Mouse (Mus musculus) CH12.LX (cell line): ENCODE results near the gene Narfl. TPM values are rescaled to one million over a fixed set of nuclear protein-coding genes. Genes with fewer than 3 reads are reported as not detected.

Experiments used
- DNase-seq: peaks from one replicate; pipeline ENCODE4 v3.0.0-alpha.2; 2013; ENCODE audit errors: extremely low read depth
- H3K27ac ChIP-seq: 2 replicates; pipeline ENCODE4 v1.5.1; 2012; ENCODE audit warnings: low read depth, mild to moderate bottlenecking, control low read depth, moderate library complexity; ENCODE audit not compliant: insufficient read depth
- H3K27me3 ChIP-seq: replicated peaks from 2 replicates; pipeline ENCODE3; 2012; ENCODE audit warnings: inconsistent platforms
- H3K36me3 ChIP-seq, 2 experiments: replicated peaks in 1 of 2; 2 replicates each; pipeline versions ENCODE3 to v1.6.1; 2012; ENCODE audit warnings: inconsistent platforms in 1 of 2, low read length in 1 of 2, mild to moderate bottlenecking in 1 of 2, mixed read lengths in 1 of 2, moderate library complexity in 1 of 2; ENCODE audit not compliant: control insufficient read depth in 1 of 2, insufficient read depth in 1 of 2
- H3K4me1 ChIP-seq, 2 experiments: 2 replicates each; pipeline ENCODE4 v1.6.1; 2012; ENCODE audit warnings: inconsistent platforms in 1 of 2, moderate library complexity in 1 of 2; ENCODE audit not compliant: insufficient read depth in 2 of 2, control insufficient read depth in 1 of 2
- H3K4me2 ChIP-seq: 2 replicates; pipeline ENCODE4 v1.6.1; 2012; ENCODE audit warnings: low read depth, mild to moderate bottlenecking, control low read depth; ENCODE audit not compliant: poor library complexity, insufficient read depth, severe bottlenecking
- H3K4me3 ChIP-seq, 3 experiments: fragments of 150-350 bp in 1 of 3; sonication (generic) in 1 of 3; replicated peaks in 1 of 3; 2 replicates each; pipeline versions ENCODE3 to v1.5.1; 2011 to 2012; ENCODE audit warnings: low read depth in 2 of 3, low read length in 2 of 3, mild to moderate bottlenecking in 2 of 3, moderate library complexity in 2 of 3, control low read depth in 1 of 3, improper control_type of control experiment in 1 of 3, inconsistent platforms in 1 of 3, mixed read lengths in 1 of 3; ENCODE audit not compliant: poor library complexity in 1 of 3
- H3K79me2 ChIP-seq: replicated peaks from 2 replicates; pipeline ENCODE4 v1.6.1; 2012; ENCODE audit warnings: mild to moderate bottlenecking, moderate library complexity; ENCODE audit not compliant: control insufficient read depth, poor library complexity, insufficient read depth, severe bottlenecking; ENCODE audit errors: extremely low read depth
- H3K9ac ChIP-seq: 2 replicates; pipeline ENCODE4 v1.6.1; 2012; ENCODE audit warnings: low read depth, mild to moderate bottlenecking, control low read depth, moderate library complexity; ENCODE audit not compliant: insufficient read depth
- H3K9me3 ChIP-seq: replicated peaks from 2 replicates; pipeline ENCODE3; 2012; ENCODE audit warnings: low read length, inconsistent platforms, mixed read lengths
- CHD1 ChIP-seq: IDR thresholded peaks from 2 replicates; pipeline ENCODE4 v1.6.1; 2012; ENCODE audit warnings: low read depth, low read length, improper control_type of control experiment, inconsistent platforms
- CHD2 ChIP-seq: IDR thresholded peaks from 2 replicates; pipeline ENCODE4 v1.6.1; 2011; ENCODE audit warnings: low read length, improper control_type of control experiment
- CTCF ChIP-seq, 2 experiments: IDR thresholded peaks in 1 of 2; conservative IDR thresholded peaks in 1 of 2; 2 replicates each; pipeline ENCODE4 v1.5.1; 2011 to 2012; ENCODE audit warnings: low read depth in 2 of 2, low read length in 2 of 2, improper control_type of control experiment in 1 of 2, inconsistent platforms in 1 of 2, mild to moderate bottlenecking in 1 of 2, moderate library complexity in 1 of 2
- E2F4 ChIP-seq: IDR thresholded peaks from 2 replicates; pipeline ENCODE4 v1.6.1; 2011; ENCODE audit warnings: low read depth, low read length, improper control_type of control experiment; ENCODE audit not compliant: insufficient replicate concordance
- ELF1 ChIP-seq: IDR thresholded peaks from 2 replicates; pipeline ENCODE4 v1.6.1; 2014; ENCODE audit warnings: low read depth, mild to moderate bottlenecking, inconsistent platforms, low read length, improper control_type of control experiment
- EP300 ChIP-seq: IDR thresholded peaks from 2 replicates; pipeline ENCODE4 v1.6.1; 2011; ENCODE audit warnings: low read length, improper control_type of control experiment
- GABPA ChIP-seq: IDR thresholded peaks from 2 replicates; pipeline ENCODE4 v1.6.1; 2012; ENCODE audit warnings: low read depth, low read length, improper control_type of control experiment, inconsistent platforms; ENCODE audit not compliant: insufficient replicate concordance
- IRF4 ChIP-seq: IDR thresholded peaks from 2 replicates; pipeline ENCODE4 v1.6.1; 2014; ENCODE audit warnings: low read depth, mild to moderate bottlenecking, inconsistent platforms, low read length, improper control_type of control experiment
- JUN ChIP-seq: IDR thresholded peaks from 2 replicates; pipeline ENCODE4 v1.6.1; 2011; ENCODE audit warnings: low read depth, mild to moderate bottlenecking, low read length, improper control_type of control experiment, moderate library complexity; ENCODE audit not compliant: insufficient read depth
- JUND ChIP-seq: conservative IDR thresholded peaks from 2 replicates; pipeline ENCODE4 v1.6.1; 2011; ENCODE audit warnings: low read depth, low read length, improper control_type of control experiment
- KAT2A ChIP-seq: IDR thresholded peaks from 2 replicates; pipeline ENCODE4 v1.6.1; 2012; ENCODE audit warnings: low read length, improper control_type of control experiment, inconsistent platforms; ENCODE audit not compliant: insufficient replicate concordance
- MAFK ChIP-seq: IDR thresholded peaks from 2 replicates; pipeline ENCODE4 v1.6.1; 2011; ENCODE audit warnings: low read length, improper control_type of control experiment; ENCODE audit not compliant: insufficient replicate concordance
- MAX ChIP-seq: IDR thresholded peaks from 2 replicates; pipeline ENCODE4 v1.6.1; 2011; ENCODE audit warnings: low read length, improper control_type of control experiment
- MAZ ChIP-seq: IDR thresholded peaks from 2 replicates; pipeline ENCODE4 v1.6.1; 2012; ENCODE audit warnings: low read depth, mild to moderate bottlenecking, inconsistent platforms, low read length, improper control_type of control experiment, moderate library complexity
- MEF2A ChIP-seq: IDR thresholded peaks from 2 replicates; pipeline ENCODE4 v1.6.1; 2014; ENCODE audit warnings: low read depth, mild to moderate bottlenecking, inconsistent platforms, low read length, improper control_type of control experiment, borderline replicate concordance
- MXI1 ChIP-seq: IDR thresholded peaks from 2 replicates; pipeline ENCODE4 v1.6.1; 2011; ENCODE audit warnings: mild to moderate bottlenecking, low read depth, low read length, improper control_type of control experiment
- MYC ChIP-seq: IDR thresholded peaks from 2 replicates; pipeline ENCODE4 v1.6.1; 2011; ENCODE audit warnings: low read depth, mild to moderate bottlenecking, improper control_type of control experiment, low read length
- NELFE ChIP-seq: IDR thresholded peaks from 2 replicates; pipeline ENCODE4 v1.6.1; 2011; ENCODE audit warnings: low read depth, low read length, improper control_type of control experiment
- POLR2A ChIP-seq: IDR thresholded peaks from 2 replicates; pipeline ENCODE4 v1.6.1; 2011; ENCODE audit warnings: low read depth, mild to moderate bottlenecking, improper control_type of control experiment, low read length
- RAD21 ChIP-seq: IDR thresholded peaks from 2 replicates; pipeline ENCODE4 v1.6.1; 2011; ENCODE audit warnings: low read depth, mild to moderate bottlenecking, low read length, improper control_type of control experiment, moderate library complexity
- RCOR1 ChIP-seq: conservative IDR thresholded peaks from 2 replicates; pipeline ENCODE4 v1.6.1; 2012; ENCODE audit warnings: low read depth, mild to moderate bottlenecking, inconsistent platforms, low read length, improper control_type of control experiment
- SIN3A ChIP-seq: IDR thresholded peaks from 2 replicates; pipeline ENCODE4 v1.6.1; 2012; ENCODE audit warnings: low read length, improper control_type of control experiment, inconsistent platforms
- TBP ChIP-seq: conservative IDR thresholded peaks from 2 replicates; pipeline ENCODE4 v1.6.1; 2011; ENCODE audit warnings: low read depth, low read length, improper control_type of control experiment
- TCF12 ChIP-seq: IDR thresholded peaks from 2 replicates; pipeline ENCODE4 v1.6.1; 2014; ENCODE audit warnings: low read depth, mild to moderate bottlenecking, inconsistent platforms, low read length, improper control_type of control experiment
- USF1 ChIP-seq: IDR thresholded peaks from 2 replicates; pipeline ENCODE4 v1.6.1; 2014; ENCODE audit warnings: low read depth, mild to moderate bottlenecking, inconsistent platforms, low read length, improper control_type of control experiment
- USF2 ChIP-seq: conservative IDR thresholded peaks from 2 replicates; pipeline ENCODE4 v1.6.1; 2011; ENCODE audit warnings: low read depth, low read length, improper control_type of control experiment
- ZC3H11A ChIP-seq: IDR thresholded peaks from 2 replicates; pipeline ENCODE4 v1.6.1; 2012; ENCODE audit warnings: low read depth, mild to moderate bottlenecking, inconsistent platforms, low read length, improper control_type of control experiment
- ZMIZ1 ChIP-seq: IDR thresholded peaks from 2 replicates; pipeline ENCODE4 v1.6.1; 2012; ENCODE audit warnings: low read depth, mild to moderate bottlenecking, inconsistent platforms, low read length, improper control_type of control experiment
- dilution Hi-C: fragments of 300-500 bp; cut with MboI; formaldehyde crosslinking; loops from 2 replicates; pipeline ENCODE4 v1.14.3; 2020; ENCODE audit warnings: low sequenced_read_pairs; ENCODE audit not compliant: extremely low pct_unique_long_range_greater_than_20kb, extremely low pct_ligation_motif_present
- in situ Hi-C: fragments of 300-500 bp; cut with MboI; formaldehyde crosslinking; loops from 3 replicates; pipeline ENCODE4 v1.14.3; 2019; ENCODE audit warnings: low sequenced_read_pairs, low pct_ligation_motif_present, low pct_unique_long_range_greater_than_20kb, mixed read lengths
- polyA plus RNA-seq: library from polyadenylated mRNA; unstranded; fragments of >175 nt; gene quantifications from 2 replicates; pipeline ENCODE4 v1.2.1, GENCODE M21; 2012; ENCODE audit warnings: low read depth; ENCODE audit not compliant: insufficient read length
- total RNA-seq, 2 experiments: library from RNA; depleted of rRNA; stranded (reverse); fragments of 300-350 nt in 1 of 2; fragments of >200 nt in 1 of 2; gene quantifications; 2 replicates each; pipeline ENCODE4 v1.2.3; 2012 to 2014

Gene Narfl
- total and polyA plus RNA-seq, 3 experiments, result 13.3 to 22.0 (median 16.5) TPM

GRCm38 (mm10) chr17:25792615-25793014, 19.0 kb downstream of the Narfl start, which contains the start of gene Fam173a:
Gene Fam173a, minus strand, starts transcription at chr17:25792901.
- Histone ChIP-seq H3K9me3 (no peaks in the 10 kb centered on the region), H3K9ac (peak within 1 kb of the TSS; percentile 42), H3K4me3 (peak within 1 kb of the TSS; percentile 67 to 83 (median 76))
- TF ChIP-seq SIN3A (0 out of 2 replicates have a peak, but pooled peaks have one; percentile 5), RCOR1 (peak; percentile 76; the same call in 1 of the 2 replicates), ELF1 (no peak; the same call in 1 of the 2 replicates), IRF4 (peak; percentile 2; the same call in 1 of the 2 replicates), MYC (no peak), CHD1 (0 out of 2 replicates have a peak, but pooled peaks have one; percentile 51), MXI1 (peak; percentile 8; the same call in 1 of the 2 replicates), TCF12 (peak; percentile 22; the same call in 1 of the 2 replicates), EP300 (0 out of 2 replicates have a peak, but pooled peaks have one; percentile 23), E2F4 (peak; percentile 82; the same call in 1 of the 2 replicates), TBP (no peak), MAZ (peak; percentile 17; the same call in 1 of the 2 replicates), MEF2A (no peak), MAX (peak; percentile 40; the same call in 1 of the 2 replicates)
- TF ChIP-seq, all 38 proteins: peak for 10
- Histone ChIP-seq H3K4me1 (peaks cover 14 to 34% of the 10 kb centered on the region in 2 experiments), H3K4me2 (peak within 1 kb of the TSS; percentile 71; the same call in 1 of the 2 replicates), H3K27ac (peak within 1 kb of the TSS; percentile 67), H3K27me3 (peaks cover 2% of the 10 kb centered on the region), H3K36me3 (peaks cover 17 to 38% of the 10 kb centered on the region in 2 experiments), H3K79me2 (0 out of 2 replicates have a peak, but pooled peaks cover 3% of the 10 kb centered on the region)
- dilution Hi-C loops, result no loop called here
- in situ Hi-C loops, result loop anchor here (10.0 kb wide), 1 partner anchor 58 kb away; the partner anchor contains the start of gene Mslnl
- peak; percentile 76 for DNase-seq

GRCm38 (mm10) chr17:25794197-25794596, 20.6 kb downstream of the Narfl start:
- H3K27me3 ChIP-seq, result peaks cover 12% of the 10 kb centered on the region
- H3K4me3 ChIP-seq, result no peak overlapping the region
- TF ChIP-seq MXI1 (no peak), KAT2A (no peak), CHD2 (no peak), GABPA (no peak), USF1 (no peak), ELF1 (no peak), POLR2A (no peak), JUND (no peak), IRF4 (no peak), USF2 (no peak), JUN (no peak), ZC3H11A (no peak), ZMIZ1 (no peak), MAFK (no peak), CHD1 (no peak), RAD21 (no peak), TBP (no peak), NELFE (no peak), CTCF (conservative IDR thresholded peaks at IDR 0.05 in 1 of 2, IDR thresholded peaks at IDR 0.05 in 1 of 2; ENCODE audit: low read depth in 2 of 2, low read length in 2 of 2) (no peak)
- DNase-seq, result no peak
- no peak overlapping the region for H3K27ac ChIP-seq
- peaks cover 2% of the 10 kb centered on the region for H3K9me3 ChIP-seq
- in situ Hi-C loops, result loop anchor here (10.0 kb wide), 1 partner anchor 59 kb away; the partner anchor contains the start of gene Mslnl
- H3K9ac ChIP-seq, result no peak overlapping the region
- H3K36me3 ChIP-seq, result peaks cover 4 to 23% of the 10 kb centered on the region in 2 experiments
- H3K4me1 ChIP-seq, result peaks cover 14 to 35% of the 10 kb centered on the region in 2 experiments
- H3K4me2 ChIP-seq, result no peak overlapping the region
- dilution Hi-C loops, result no loop called here
- 0 out of 2 replicates have a peak, but pooled peaks cover 3% of the 10 kb centered on the region for H3K79me2 ChIP-seq
